Mouse (Mus musculus): ENCODE measurements around the gene Hspb6. TPM values are rescaled to one million over a fixed set of nuclear protein-coding genes. Genes with fewer than 3 reads are reported as not detected.

Gene Hspb6
- polyA plus RNA-seq (2014; fragmentation: Nextera tagmentation; extraction: Ambion mirVana): 6.3 and 7.4 TPM in 2 replicates

DNA sequence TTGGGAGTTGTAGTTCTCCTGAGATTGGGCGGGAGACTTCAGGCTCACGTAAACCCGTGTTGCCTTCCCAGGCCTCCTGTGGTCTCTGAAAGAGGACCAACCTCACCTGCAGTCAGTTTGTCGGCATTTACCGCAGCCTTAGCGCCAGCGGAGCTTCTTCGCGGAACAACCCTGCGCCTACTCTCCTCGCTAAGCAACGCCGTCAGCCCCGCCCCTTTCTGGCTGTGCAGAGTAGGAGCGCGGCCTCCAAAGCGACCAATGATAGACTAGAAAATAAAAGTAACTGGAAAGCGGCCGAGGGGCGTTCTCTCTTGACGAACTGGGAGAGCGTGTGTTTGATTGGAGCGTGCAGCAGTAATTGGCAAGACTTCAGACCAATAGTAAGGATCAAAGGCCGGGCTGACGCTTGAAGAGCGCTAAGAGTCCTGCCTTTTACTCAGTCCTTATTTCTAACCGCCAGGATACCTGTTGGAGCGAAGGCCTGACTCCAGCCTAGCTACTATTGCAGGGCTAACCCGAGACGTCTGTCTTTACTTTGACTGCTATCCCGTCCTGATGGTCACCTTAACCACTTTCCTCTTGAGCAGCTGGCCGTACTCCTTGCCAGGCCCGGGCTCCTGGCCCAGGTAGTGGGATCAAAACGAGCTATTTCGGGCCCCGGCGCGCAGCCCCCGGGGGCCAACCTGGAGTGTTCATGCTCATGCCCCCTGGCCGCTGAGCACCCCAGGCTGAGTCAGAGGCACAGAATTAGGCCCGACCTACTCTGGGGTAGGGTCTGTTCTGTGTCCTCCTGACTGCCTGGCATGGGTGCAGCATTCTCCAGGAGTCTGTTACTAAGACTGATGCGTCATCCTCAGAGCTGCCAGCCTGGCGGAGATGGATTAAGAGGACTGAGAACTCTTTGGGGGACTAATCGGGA lies at the start of gene Hspb6, which contains the start of gene Proser3:
Gene Hspb6 (plus strand): TSS at position 77 of the 919 bp plus-strand sequence.
Gene Proser3 (minus strand): TSS at position 198 of the 919 bp plus-strand sequence.
- under 1% methylated on average over 44 of the region's 44 CpGs for WGBS
- peak; percentile 98 for DNase-seq
- Histone ChIP-seq H3K4me2 (ENCODE audit: low read length) (peak within 1 kb of the TSS; percentile 74), H3K4me3 (replicated peaks; ENCODE audit: low read depth, low read length) (peak within 1 kb of the TSS; percentile 52), H3K27ac (replicated peaks; ENCODE audit: low read depth, low read length) (peak within 1 kb of the TSS; percentile 84), H3K36me3 (ENCODE audit: control insufficient read depth, insufficient read depth, low read length) (peaks cover 40% of the 10 kb centered on the region), H3K9ac (replicated peaks; ENCODE audit: low read length) (peak within 1 kb of the TSS; percentile 27; the same call in 1 of the 2 replicates), H3K9me3 (ENCODE audit: control insufficient read depth, low read length) (no peaks in the 10 kb centered on the region), H3K4me1 (ENCODE audit: control insufficient read depth, insufficient read depth, low read length) (peaks cover 10% of the 10 kb centered on the region), H3K27me3 (ENCODE audit: control insufficient read depth, insufficient read depth, low read length) (no peaks in the 10 kb centered on the region)
- ATAC-seq (ENCODE audit: low FRiP score, low TSS enrichment): peak; percentile 93

- Histone ChIP-seq H3K9ac (replicated peaks; ENCODE audit: low read length) (no peak overlapping the region), H3K4me2 (ENCODE audit: low read length) (no peak overlapping the region), H3K4me3 (replicated peaks; ENCODE audit: low read depth, low read length) (no peak overlapping the region), H3K4me1 (ENCODE audit: control insufficient read depth, insufficient read depth, low read length) (no peaks in the 10 kb centered on the region), H3K27ac (replicated peaks; ENCODE audit: low read depth, low read length) (no peak overlapping the region), H3K27me3 (ENCODE audit: control insufficient read depth, insufficient read depth, low read length) (no peaks in the 10 kb centered on the region), H3K36me3 (ENCODE audit: control insufficient read depth, insufficient read depth, low read length) (no peaks in the 10 kb centered on the region), H3K9me3 (ENCODE audit: control insufficient read depth, low read length) (no peaks in the 10 kb centered on the region)
- DNase-seq (no peak), ATAC-seq (ENCODE audit: low FRiP score, low TSS enrichment) (no peak)
- WGBS: 85% methylated on average over 4 of the region's 4 CpGs
These were observed 43.9 kb upstream of the Hspb6 start for GRCm38 (mm10) chr7:30508061-30508460.

DNA sequence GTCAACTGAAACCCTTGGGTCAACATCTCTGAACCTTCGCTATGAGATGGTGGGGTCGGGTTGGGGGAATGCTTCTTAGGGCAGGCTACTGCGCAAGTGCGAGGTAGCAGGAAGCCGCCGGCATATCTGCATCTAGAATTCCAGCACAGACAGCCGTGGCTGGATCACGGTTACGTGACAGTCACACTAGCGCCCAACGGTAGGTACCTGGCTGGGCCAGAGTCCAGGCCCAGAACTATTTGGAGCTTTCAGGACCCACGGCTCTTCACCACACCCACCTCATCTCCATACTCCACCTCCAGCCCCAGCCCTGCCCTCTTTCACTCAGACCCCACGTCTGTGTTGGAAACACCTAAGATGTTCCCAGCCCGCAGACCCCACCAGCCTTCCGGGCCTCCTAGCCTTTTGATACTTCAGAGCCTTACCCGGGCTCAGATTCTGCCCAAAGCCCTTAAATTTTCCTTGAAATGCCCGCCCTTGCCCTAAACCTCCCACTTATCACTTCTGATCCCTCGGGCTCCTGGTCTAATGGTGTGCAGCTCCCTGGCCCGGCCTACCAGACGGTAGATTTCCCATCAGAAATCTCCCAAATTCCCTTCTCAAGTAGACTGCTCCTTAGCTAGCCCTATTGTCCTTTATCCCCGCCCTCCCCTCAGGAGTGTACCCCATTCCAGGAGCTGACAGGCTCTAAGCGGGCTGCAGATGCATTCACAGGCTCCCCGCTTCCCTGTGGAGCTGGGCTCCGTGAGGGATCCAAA lies 36.8 kb upstream of the Hspb6 start:
- no peak overlapping the region for H3K4me2 ChIP-seq (ENCODE audit: low read length)
- WGBS: 55% methylated on average over 24 of the region's 24 CpGs
- no peak overlapping the region for H3K27ac ChIP-seq (replicated peaks; ENCODE audit: low read depth, low read length)
- no peaks in the 10 kb centered on the region for H3K4me1 ChIP-seq (ENCODE audit: control insufficient read depth, insufficient read depth, low read length)
- no peak overlapping the region for H3K9ac ChIP-seq (replicated peaks; ENCODE audit: low read length)
- H3K9me3 ChIP-seq (ENCODE audit: control insufficient read depth, low read length): no peaks in the 10 kb centered on the region
- no peaks in the 10 kb centered on the region for H3K36me3 ChIP-seq (ENCODE audit: control insufficient read depth, insufficient read depth, low read length)
- no peaks in the 10 kb centered on the region for H3K27me3 ChIP-seq (ENCODE audit: control insufficient read depth, insufficient read depth, low read length)
- ATAC-seq (ENCODE audit: low FRiP score, low TSS enrichment) (no peak), DNase-seq (no peak)
- no peak overlapping the region for H3K4me3 ChIP-seq (replicated peaks; ENCODE audit: low read depth, low read length)

DNA sequence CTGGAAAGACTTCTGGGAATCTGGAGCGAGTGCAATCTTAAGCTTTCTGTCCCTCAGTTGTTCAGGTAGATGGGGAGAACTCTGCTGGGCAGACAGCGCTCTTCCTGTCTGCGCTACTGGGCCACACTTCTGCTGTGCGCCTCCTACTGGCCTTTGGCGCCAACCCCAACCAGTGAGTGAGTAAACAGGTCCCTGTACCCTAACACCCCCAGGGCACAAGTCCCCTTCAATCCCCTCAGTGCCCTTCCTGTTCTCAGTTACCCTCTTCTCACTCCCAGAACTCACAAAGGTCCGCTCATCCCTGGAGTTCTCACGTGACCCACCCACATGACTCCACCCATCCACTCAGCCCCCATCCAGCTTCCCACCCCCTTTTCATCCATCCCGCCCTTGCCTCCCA lies 33.7 kb upstream of the Hspb6 start:
- H3K27ac ChIP-seq (replicated peaks; ENCODE audit: low read depth, low read length): no peak overlapping the region
- WGBS: 42% methylated on average over 8 of the region's 8 CpGs
- DNase-seq (no peak), ATAC-seq (ENCODE audit: low FRiP score, low TSS enrichment) (no peak)
- H3K9ac ChIP-seq (replicated peaks; ENCODE audit: low read length): no peak overlapping the region
- no peaks in the 10 kb centered on the region for H3K4me1 ChIP-seq (ENCODE audit: control insufficient read depth, insufficient read depth, low read length)
- no peak overlapping the region for H3K4me2 ChIP-seq (ENCODE audit: low read length)
- no peaks in the 10 kb centered on the region for H3K9me3 ChIP-seq (ENCODE audit: control insufficient read depth, low read length)
- H3K36me3 ChIP-seq (ENCODE audit: control insufficient read depth, insufficient read depth, low read length): peaks cover 14% of the 10 kb centered on the region
- H3K4me3 ChIP-seq (replicated peaks; ENCODE audit: low read depth, low read length): no peak overlapping the region
- no peaks in the 10 kb centered on the region for H3K27me3 ChIP-seq (ENCODE audit: control insufficient read depth, insufficient read depth, low read length)

DNA sequence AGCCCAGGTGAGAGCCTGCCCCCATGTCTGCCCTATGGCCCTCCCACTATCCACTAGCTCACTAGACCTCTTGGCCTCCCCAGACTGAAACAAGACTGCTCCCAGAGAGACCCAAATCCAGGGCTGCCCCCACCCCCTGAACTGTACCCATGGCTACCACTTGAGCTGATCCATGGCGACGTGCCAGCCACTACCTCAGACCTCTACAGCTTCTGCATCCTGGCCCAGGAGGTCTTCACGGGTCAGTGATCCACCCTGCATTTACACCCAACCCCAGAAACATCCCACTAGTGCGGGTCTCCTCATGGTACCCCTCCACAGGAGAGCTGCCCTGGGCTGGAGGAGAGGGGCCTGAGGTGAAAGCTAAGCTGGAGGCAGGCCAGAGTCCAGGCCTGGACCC lies 31.6 kb upstream of the Hspb6 start:
- DNase-seq: peak; percentile 29
- H3K4me2 ChIP-seq (ENCODE audit: low read length): no peak overlapping the region
- 24% methylated on average over 4 of the region's 4 CpGs for WGBS
- peak overlapping the region; percentile 32 for H3K27ac ChIP-seq (replicated peaks; ENCODE audit: low read depth, low read length)
- H3K27me3 ChIP-seq (ENCODE audit: control insufficient read depth, insufficient read depth, low read length): no peaks in the 10 kb centered on the region
- no peak overlapping the region for H3K4me3 ChIP-seq (replicated peaks; ENCODE audit: low read depth, low read length)
- no peaks in the 10 kb centered on the region for H3K4me1 ChIP-seq (ENCODE audit: control insufficient read depth, insufficient read depth, low read length)
- ATAC-seq (ENCODE audit: low FRiP score, low TSS enrichment): 0 out of 2 replicates have a peak, but pooled peaks have one; percentile 13
- H3K36me3 ChIP-seq (ENCODE audit: control insufficient read depth, insufficient read depth, low read length): peaks cover 34% of the 10 kb centered on the region
- no peak overlapping the region for H3K9ac ChIP-seq (replicated peaks; ENCODE audit: low read length)
- no peaks in the 10 kb centered on the region for H3K9me3 ChIP-seq (ENCODE audit: control insufficient read depth, low read length)

- Histone ChIP-seq H3K4me3 (replicated peaks; ENCODE audit: low read depth, low read length) (no peak overlapping the region), H3K9ac (replicated peaks; ENCODE audit: low read length) (no peak overlapping the region), H3K4me2 (ENCODE audit: low read length) (no peak overlapping the region), H3K27ac (replicated peaks; ENCODE audit: low read depth, low read length) (peak overlapping the region; percentile 32), H3K4me1 (ENCODE audit: control insufficient read depth, insufficient read depth, low read length) (no peaks in the 10 kb centered on the region), H3K27me3 (ENCODE audit: control insufficient read depth, insufficient read depth, low read length) (no peaks in the 10 kb centered on the region), H3K36me3 (ENCODE audit: control insufficient read depth, insufficient read depth, low read length) (peaks cover 39% of the 10 kb centered on the region), H3K9me3 (ENCODE audit: control insufficient read depth, low read length) (no peaks in the 10 kb centered on the region)
- WGBS: 71% methylated on average over 5 of the region's 5 CpGs
- DNase-seq: no peak
- no peak for ATAC-seq (ENCODE audit: low FRiP score, low TSS enrichment)
These were observed 31.1 kb upstream of the Hspb6 start for GRCm38 (mm10) chr7:30520856-30521255.

DNA sequence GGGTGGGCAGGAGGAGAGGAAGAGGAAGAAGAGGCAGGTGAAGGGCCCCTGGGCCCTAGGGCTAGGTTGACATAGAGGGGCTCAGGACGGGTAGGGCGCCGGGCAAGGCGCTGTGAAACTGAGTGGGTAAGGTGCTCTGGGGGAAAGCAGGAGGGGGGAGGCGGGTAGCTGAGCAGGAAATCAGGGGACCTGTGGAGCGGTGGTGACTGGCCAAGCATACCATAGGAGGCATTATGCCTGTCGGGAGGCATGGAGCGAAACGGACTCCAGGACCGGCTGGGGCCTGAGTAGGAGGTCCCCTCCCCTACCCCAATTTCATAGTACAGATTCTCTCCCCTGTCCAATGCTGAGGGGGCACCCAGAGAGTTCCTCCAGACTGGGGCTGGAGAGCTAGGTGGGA lies 29.1 kb upstream of the Hspb6 start:
- Histone ChIP-seq H3K4me1 (ENCODE audit: control insufficient read depth, insufficient read depth, low read length) (no peaks in the 10 kb centered on the region), H3K36me3 (ENCODE audit: control insufficient read depth, insufficient read depth, low read length) (peaks cover 59% of the 10 kb centered on the region), H3K9ac (replicated peaks; ENCODE audit: low read length) (no peak overlapping the region), H3K4me2 (ENCODE audit: low read length) (no peak overlapping the region), H3K27ac (replicated peaks; ENCODE audit: low read depth, low read length) (no peak overlapping the region), H3K9me3 (ENCODE audit: control insufficient read depth, low read length) (no peaks in the 10 kb centered on the region), H3K4me3 (replicated peaks; ENCODE audit: low read depth, low read length) (no peak overlapping the region), H3K27me3 (ENCODE audit: control insufficient read depth, insufficient read depth, low read length) (no peaks in the 10 kb centered on the region)
- DNase-seq: no peak
- ATAC-seq (ENCODE audit: low FRiP score, low TSS enrichment): no peak
- WGBS: 79% methylated on average over 10 of the region's 10 CpGs

GRCm38 (mm10) chr7:30524487-30524886 lies 27.5 kb upstream of the Hspb6 start:
- Histone ChIP-seq H3K9ac (replicated peaks; ENCODE audit: low read length) (no peak overlapping the region), H3K9me3 (ENCODE audit: control insufficient read depth, low read length) (no peaks in the 10 kb centered on the region), H3K4me2 (ENCODE audit: low read length) (no peak overlapping the region), H3K36me3 (ENCODE audit: control insufficient read depth, insufficient read depth, low read length) (peaks cover 75% of the 10 kb centered on the region), H3K27me3 (ENCODE audit: control insufficient read depth, insufficient read depth, low read length) (no peaks in the 10 kb centered on the region), H3K4me1 (ENCODE audit: control insufficient read depth, insufficient read depth, low read length) (no peaks in the 10 kb centered on the region), H3K4me3 (replicated peaks; ENCODE audit: low read depth, low read length) (no peak overlapping the region), H3K27ac (replicated peaks; ENCODE audit: low read depth, low read length) (no peak overlapping the region)
- WGBS: 79% methylated on average over 6 of the region's 6 CpGs
- ATAC-seq (ENCODE audit: low FRiP score, low TSS enrichment) (no peak), DNase-seq (no peak)

All from midbrain, embryonic 14.5 days (tissue).